Mouse (Mus musculus): Measurements from ENCODE around the gene Fscn3. TPM values are rescaled to one million over a fixed set of nuclear protein-coding genes. Genes with fewer than 3 reads are reported as not detected.

The Fscn3 gene
- polyA plus RNA-seq, 1 experiment from 2014 or later, result not detected

DNA sequence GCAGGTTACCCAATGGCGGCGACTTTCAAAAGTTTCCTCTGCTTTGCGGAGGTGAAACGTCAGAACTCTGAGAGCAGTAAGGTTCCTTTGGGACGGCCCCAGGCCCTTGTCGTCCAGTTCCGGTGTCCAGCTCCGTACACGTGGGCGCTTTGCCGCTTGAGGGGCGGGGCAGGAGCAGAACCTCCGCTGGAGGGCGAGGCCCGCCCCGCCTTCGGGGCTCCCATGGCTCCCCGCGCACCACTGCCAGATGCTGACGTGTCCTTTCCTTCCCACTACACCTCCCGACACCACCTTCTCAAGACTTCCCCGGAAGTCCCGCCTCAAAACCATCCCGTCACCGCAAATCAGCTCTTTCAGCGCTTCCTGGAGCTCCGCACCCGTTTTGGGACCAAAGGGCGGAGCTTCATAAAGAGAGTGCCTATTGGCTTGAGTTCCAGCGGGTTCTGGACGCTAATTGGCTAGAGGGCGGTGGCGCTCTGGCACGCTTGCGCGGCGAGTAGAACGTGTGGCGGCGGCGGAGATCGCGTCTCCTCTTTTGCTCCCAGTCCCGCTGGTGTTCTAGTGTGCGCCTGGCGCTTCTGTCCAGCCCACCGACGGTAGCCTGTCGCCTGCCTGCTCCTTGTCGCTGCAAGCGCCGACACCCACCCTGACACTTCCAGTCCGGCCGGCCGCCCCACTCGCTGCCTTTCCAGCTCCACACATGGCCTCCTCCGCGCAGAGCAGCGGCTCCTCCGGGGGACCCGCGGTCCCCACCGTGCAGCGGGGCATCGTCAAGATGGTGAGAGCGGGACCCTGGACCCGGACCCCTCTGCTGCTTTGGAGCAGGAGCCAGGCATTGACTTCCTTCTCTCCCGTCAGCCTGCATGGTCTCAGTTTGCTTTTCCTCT lies 52.5 kb downstream of the Fscn3 start:
- DNase-seq (ENCODE audit: low spot score), result peak; percentile 100
- Histone ChIP-seq H3K27ac (peak overlapping the region; percentile 91), H3K4me1 (peaks cover 35% of the 10 kb centered on the region), H3K27me3 (ENCODE audit: insufficient read depth, poor library complexity, severe bottlenecking) (no peaks in the 10 kb centered on the region), H3K9me3 (no peaks in the 10 kb centered on the region), H3K36me3 (peaks cover 4% of the 10 kb centered on the region), H3K4me3 (peak overlapping the region; percentile 81)
- WGBS, result under 1% methylated on average over 68 of the region's 68 CpGs

- H3K9me3 ChIP-seq, result no peaks in the 10 kb centered on the region
- DNase-seq (ENCODE audit: low spot score), result no peak
- peak overlapping the region; percentile 81 for H3K4me3 ChIP-seq
- H3K27me3 ChIP-seq (ENCODE audit: insufficient read depth, poor library complexity, severe bottlenecking), result no peaks in the 10 kb centered on the region
- peak overlapping the region; percentile 91 for H3K27ac ChIP-seq
- peaks cover 38% of the 10 kb centered on the region for H3K4me1 ChIP-seq
- 5% methylated on average over 21 of the region's 21 CpGs for WGBS
- H3K36me3 ChIP-seq, result peaks cover 6% of the 10 kb centered on the region
Observed at GRCm38 (mm10) chr6:28480752-28481492, 53.3 kb downstream of the Fscn3 start.

GRCm38 (mm10) chr6:28482711-28483315 lies 55.2 kb downstream of the Fscn3 start:
- Histone ChIP-seq H3K36me3 (peaks cover 6% of the 10 kb centered on the region), H3K27ac (no peak overlapping the region), H3K27me3 (ENCODE audit: insufficient read depth, poor library complexity, severe bottlenecking) (no peaks in the 10 kb centered on the region), H3K4me3 (no peak overlapping the region), H3K9me3 (no peaks in the 10 kb centered on the region), H3K4me1 (peaks cover 46% of the 10 kb centered on the region)
- 81% methylated on average over 4 of the region's 4 CpGs for WGBS
- DNase-seq (ENCODE audit: low spot score), result no peak

DNA sequence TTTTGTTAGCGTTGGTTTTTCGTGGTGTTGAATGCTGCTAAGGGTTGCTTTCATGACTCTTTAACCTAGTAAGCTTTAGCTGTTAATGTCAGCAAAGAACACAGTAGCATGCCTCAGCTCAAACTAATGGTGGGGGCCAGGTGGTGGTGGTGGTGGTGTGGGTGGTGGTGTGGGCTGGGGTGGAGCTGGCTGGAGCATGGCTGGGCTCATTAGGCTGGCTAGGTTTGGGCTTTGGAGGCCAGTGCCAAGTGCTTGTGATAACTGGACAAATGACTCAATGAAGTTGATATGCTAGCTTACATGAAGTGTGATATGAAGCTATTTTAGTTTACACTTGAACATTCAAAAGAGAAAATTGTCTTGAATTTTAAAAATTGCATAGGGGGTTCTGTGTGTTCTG lies 58.4 kb downstream of the Fscn3 start:
- DNase-seq (ENCODE audit: low spot score), result no peak
- Histone ChIP-seq H3K4me1 (peaks cover 39% of the 10 kb centered on the region), H3K27ac (no peak overlapping the region), H3K27me3 (ENCODE audit: insufficient read depth, poor library complexity, severe bottlenecking) (no peaks in the 10 kb centered on the region), H3K36me3 (peaks cover 23% of the 10 kb centered on the region), H3K9me3 (no peaks in the 10 kb centered on the region), H3K4me3 (no peak overlapping the region)
- 96% methylated on average over 2 of the region's 2 CpGs for WGBS

DNA sequence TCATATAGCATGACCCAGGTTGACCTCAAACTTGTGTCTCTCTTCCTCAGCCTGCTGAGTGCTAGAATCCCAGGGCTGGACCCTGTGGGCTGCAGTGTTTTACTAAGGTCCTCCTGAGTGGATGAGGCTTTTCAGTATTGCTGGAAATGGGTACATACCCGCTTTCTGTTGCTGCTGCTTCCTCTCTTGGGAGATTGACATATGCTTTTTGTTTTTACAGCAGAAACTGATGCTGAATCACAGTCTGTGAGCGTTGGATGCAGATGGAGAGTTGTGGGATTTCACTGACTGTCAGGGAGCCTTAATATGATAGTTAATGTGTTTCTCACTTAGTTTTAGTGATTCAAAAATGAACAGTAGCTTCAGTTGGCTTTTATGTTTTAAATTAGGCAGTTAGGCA lies 58.9 kb downstream of the Fscn3 start:
- H3K36me3 ChIP-seq, result peaks cover 23% of the 10 kb centered on the region
- DNase-seq (ENCODE audit: low spot score), result no peak
- 83% methylated on average over 2 of the region's 2 CpGs for WGBS
- peaks cover 34% of the 10 kb centered on the region for H3K4me1 ChIP-seq
- H3K27ac ChIP-seq, result no peak overlapping the region
- H3K4me3 ChIP-seq, result no peak overlapping the region
- H3K27me3 ChIP-seq (ENCODE audit: insufficient read depth, poor library complexity, severe bottlenecking), result no peaks in the 10 kb centered on the region
- no peaks in the 10 kb centered on the region for H3K9me3 ChIP-seq

GRCm38 (mm10) chr6:28486905-28487304 lies 59.3 kb downstream of the Fscn3 start:
- DNase-seq (ENCODE audit: low spot score), result no peak
- 92% methylated on average over 7 of the region's 7 CpGs for WGBS
- H3K27me3 ChIP-seq (ENCODE audit: insufficient read depth, poor library complexity, severe bottlenecking), result no peaks in the 10 kb centered on the region
- no peak overlapping the region for H3K27ac ChIP-seq
- H3K36me3 ChIP-seq, result peaks cover 24% of the 10 kb centered on the region
- H3K4me1 ChIP-seq, result peaks cover 30% of the 10 kb centered on the region
- no peaks in the 10 kb centered on the region for H3K9me3 ChIP-seq
- H3K4me3 ChIP-seq, result no peak overlapping the region

Other genes with a start within 250 kb of the Fscn3 start
- gene Zfp800, start 29.8 kb upstream of the Fscn3 start, polyA plus RNA-seq (2016; fragmentation: Nextera tagmentation; extraction: Ambion mirVana), result 11.7 and 15.0 TPM in 2 replicates
- 273 and 310 TPM in 2 replicates for gene Arf5, start 4.2 kb upstream of the Fscn3 start, polyA plus RNA-seq (2016; fragmentation: Nextera tagmentation; extraction: Ambion mirVana)
- gene Gcc1, start 601 bp downstream of the Fscn3 start, polyA plus RNA-seq (2016; fragmentation: Nextera tagmentation; extraction: Ambion mirVana), result 7.0 and 7.6 TPM in 2 replicates
- gene Pax4, start 21.6 kb downstream of the Fscn3 start, polyA plus RNA-seq (2016; fragmentation: Nextera tagmentation; extraction: Ambion mirVana), result not detected in 2 replicates
- gene Snd1, start 47.4 kb downstream of the Fscn3 start, polyA plus RNA-seq (2016; fragmentation: Nextera tagmentation; extraction: Ambion mirVana), result 114 and 120 TPM in 2 replicates